Mouse (Mus musculus) E14TG2a.4 (cell line): ENCODE measurements around the gene Josd1.

Experiments
- H3K27me3 ChIP-seq: 2 replicates; pipeline ENCODE4 v1.6.1; 2014; ENCODE audit warnings: low read length, control low read depth; ENCODE audit not compliant: insufficient read depth
- H3K36me3 ChIP-seq: 2 replicates; pipeline ENCODE4 v1.6.1; 2014; ENCODE audit warnings: low read length, control low read depth; ENCODE audit not compliant: insufficient read depth
- H3K4me1 ChIP-seq: replicated peaks from 2 replicates; pipeline ENCODE4 v1.6.1; 2014; ENCODE audit warnings: low read depth, low read length, control low read depth
- H3K4me3 ChIP-seq: replicated peaks from 2 replicates; pipeline ENCODE4 v1.5.1; 2014; ENCODE audit warnings: mild to moderate bottlenecking, low read length
- H3K9me3 ChIP-seq: 2 replicates; pipeline ENCODE4 v1.6.1; 2014; ENCODE audit warnings: low read length, control low read depth
- CTCF ChIP-seq: conservative IDR thresholded peaks from 2 replicates; pipeline ENCODE4 v1.5.1; 2014; ENCODE audit warnings: low read length
- NANOG ChIP-seq: IDR thresholded peaks from 2 replicates; pipeline ENCODE4 v1.6.1; 2014; ENCODE audit warnings: borderline replicate concordance, low read length, mixed read lengths
- POU5F1 ChIP-seq: IDR thresholded peaks from 2 replicates; pipeline ENCODE4 v1.6.1; 2014; ENCODE audit warnings: low read length, borderline replicate concordance

Josd1 gene

GRCm38 (mm10) chr15:79690426-79691022 is 2.8 kb upstream of the Josd1 start, which contains the start of gene Gtpbp1:
Gtpbp1 (plus strand) TSS chr15:79690845.
- no peaks in the 10 kb centered on the region for H3K9me3 ChIP-seq
- H3K4me3 ChIP-seq, result peak within 1 kb of the TSS; percentile 98
- no peak for TF ChIP-seq CTCF
- no peak for TF ChIP-seq POU5F1
- TF ChIP-seq NANOG, result no peak
- H3K36me3 ChIP-seq, result peaks cover 39% of the 10 kb centered on the region
- peaks cover 70% of the 10 kb centered on the region for H3K4me1 ChIP-seq
- H3K27me3 ChIP-seq, result no peaks in the 10 kb centered on the region

DNA sequence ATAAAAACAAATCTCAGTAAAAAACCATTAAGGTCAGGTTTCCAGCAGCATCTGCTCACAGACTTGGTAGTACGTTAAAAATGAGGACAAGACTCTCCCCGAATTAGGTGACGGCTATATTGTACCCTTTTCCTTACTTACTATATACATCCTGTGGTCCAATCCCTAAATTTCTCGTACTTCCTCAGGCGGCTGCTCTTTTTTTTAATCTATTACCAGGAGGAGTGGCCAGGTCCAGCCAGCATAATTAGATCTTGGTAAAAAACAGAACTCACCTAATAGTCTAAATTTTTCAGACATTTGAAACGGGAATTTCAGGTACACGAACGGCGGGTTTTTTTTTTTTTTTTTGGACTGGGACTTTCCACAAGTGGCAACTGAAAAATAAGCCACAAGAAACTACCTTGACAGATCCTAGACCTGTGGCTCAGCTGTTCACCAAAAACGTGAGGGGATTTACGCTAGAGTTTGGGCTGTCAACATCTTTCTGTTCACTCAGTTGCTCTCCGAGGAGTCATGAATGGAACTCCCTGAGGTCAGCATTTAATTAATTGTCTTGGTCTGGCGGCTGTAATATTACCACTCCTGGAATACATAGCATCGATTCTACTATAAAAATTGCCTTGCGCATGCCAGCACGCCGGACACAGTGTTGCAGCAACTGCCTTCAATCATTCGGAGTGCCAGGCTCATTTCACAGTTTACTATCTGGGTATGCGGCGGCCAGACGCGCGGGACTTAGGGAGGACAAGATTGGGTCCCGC is 2.1 kb upstream of the Josd1 start:
- Histone ChIP-seq H3K36me3 (peaks cover 39% of the 10 kb centered on the region), H3K4me3 (peak overlapping the region; percentile 71), H3K27me3 (no peaks in the 10 kb centered on the region), H3K4me1 (peaks cover 70% of the 10 kb centered on the region), H3K9me3 (no peaks in the 10 kb centered on the region)
- no peak for TF ChIP-seq NANOG
- no peak for TF ChIP-seq CTCF
- TF ChIP-seq POU5F1, result no peak

- Histone ChIP-seq H3K9me3 (no peaks in the 10 kb centered on the region), H3K27me3 (no peaks in the 10 kb centered on the region), H3K4me1 (peaks cover 72% of the 10 kb centered on the region), H3K4me3 (peak overlapping the region; percentile 93), H3K36me3 (peaks cover 40% of the 10 kb centered on the region)
- no peak for TF ChIP-seq POU5F1
- no peak for TF ChIP-seq CTCF
- TF ChIP-seq NANOG, result no peak
Observed at GRCm38 (mm10) chr15:79688268-79688956, 693 bp upstream of the Josd1 start.

DNA sequence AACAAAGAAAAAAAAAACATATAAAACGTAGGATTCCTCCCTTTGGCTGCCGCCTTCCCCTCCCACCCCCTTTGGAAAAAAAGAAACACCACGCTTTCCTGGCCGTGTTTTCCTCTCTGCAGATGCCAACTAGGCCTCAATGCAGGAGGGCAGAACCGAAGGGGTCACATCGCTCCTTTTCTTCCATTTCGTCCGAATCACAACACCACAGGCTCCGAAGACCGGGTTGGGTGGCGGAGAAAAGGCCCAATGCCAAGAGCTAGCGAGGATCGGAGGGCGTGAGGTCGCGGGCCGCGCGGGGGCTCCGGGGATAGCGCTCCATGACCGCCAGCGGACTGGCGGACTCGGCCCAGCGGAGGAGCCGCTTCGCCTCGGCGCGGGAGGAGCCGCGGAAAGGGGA is 544 bp downstream of the Josd1 start:
- H3K27me3 ChIP-seq, result no peaks in the 10 kb centered on the region
- H3K36me3 ChIP-seq, result peaks cover 43% of the 10 kb centered on the region
- peaks cover 74% of the 10 kb centered on the region for H3K4me1 ChIP-seq
- H3K4me3 ChIP-seq, result peak overlapping the region; percentile 93
- TF ChIP-seq NANOG (no peak), POU5F1 (no peak)
- H3K9me3 ChIP-seq, result no peaks in the 10 kb centered on the region

DNA sequence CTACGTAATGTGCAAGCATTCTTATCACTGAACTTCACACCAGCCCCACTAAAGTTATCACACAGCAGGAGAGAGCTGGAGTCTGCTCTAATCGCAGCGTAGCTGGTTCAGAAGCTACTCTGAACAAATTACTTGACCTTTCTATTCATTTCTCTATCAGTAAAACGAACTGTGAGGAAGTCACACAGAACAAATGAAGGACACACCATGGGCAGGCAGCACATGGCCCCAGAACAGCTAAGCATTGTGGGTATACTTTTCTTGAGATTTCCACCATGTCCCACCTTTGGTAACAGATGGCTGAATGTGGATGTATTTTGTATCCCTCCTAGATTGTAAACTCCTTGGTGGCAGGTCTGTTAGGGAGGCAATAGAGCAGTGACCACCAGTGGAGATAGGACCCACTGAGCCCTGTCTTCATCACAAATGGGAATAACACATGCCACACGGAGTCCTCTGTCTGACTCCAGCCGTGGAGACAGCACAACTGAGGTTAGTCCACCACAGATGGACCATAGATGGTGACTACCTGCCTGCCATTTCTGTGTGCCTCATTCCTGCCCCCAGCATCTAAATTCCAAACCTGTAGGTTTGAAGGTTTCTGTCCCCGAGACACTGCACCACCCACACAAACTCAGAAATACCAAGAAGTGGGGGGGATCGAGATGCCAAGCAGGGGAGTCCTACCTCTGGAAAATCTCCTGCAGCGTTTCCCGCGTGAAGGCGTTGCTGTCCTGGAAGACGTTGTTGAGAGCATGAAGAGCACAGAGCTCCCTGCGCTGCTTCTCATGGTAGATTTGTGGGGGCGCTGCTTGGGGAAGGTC is 1.5 kb downstream of the Josd1 start:
- Histone ChIP-seq H3K36me3 (peaks cover 46% of the 10 kb centered on the region), H3K27me3 (no peaks in the 10 kb centered on the region), H3K4me3 (peak overlapping the region; percentile 93), H3K4me1 (peaks cover 75% of the 10 kb centered on the region), H3K9me3 (no peaks in the 10 kb centered on the region)
- TF ChIP-seq NANOG (no peak), POU5F1 (no peak), CTCF (no peak)

GRCm38 (mm10) chr15:79685141-79685641 is 2.5 kb downstream of the Josd1 start:
- Histone ChIP-seq H3K9me3 (no peaks in the 10 kb centered on the region), H3K4me1 (peaks cover 86% of the 10 kb centered on the region), H3K4me3 (peak overlapping the region; percentile 10; the same call in 1 of the 2 replicates), H3K36me3 (peaks cover 55% of the 10 kb centered on the region), H3K27me3 (no peaks in the 10 kb centered on the region)
- TF ChIP-seq POU5F1 (no peak), NANOG (no peak), CTCF (no peak)

DNA sequence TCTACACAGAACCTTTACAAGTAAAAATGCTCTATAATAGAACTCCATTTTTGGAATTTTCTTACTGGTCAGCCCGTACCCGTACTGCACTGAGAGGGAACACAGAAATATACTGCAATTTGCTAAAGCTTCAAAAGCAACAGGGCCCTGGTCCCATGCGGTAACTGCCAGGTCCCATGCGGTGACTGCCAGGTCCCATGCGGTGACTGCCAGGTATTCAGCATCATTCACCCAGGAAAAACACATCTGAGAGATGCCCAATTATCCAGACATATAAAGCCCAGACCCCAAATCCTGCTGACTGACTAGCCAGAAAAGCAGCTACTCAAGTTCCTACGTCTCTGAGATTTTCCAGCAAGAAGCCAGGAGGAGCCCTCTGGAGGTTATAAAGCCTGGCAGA is 3.1 kb downstream of the Josd1 start:
- H3K4me1 ChIP-seq, result peaks cover 83% of the 10 kb centered on the region
- TF ChIP-seq NANOG (no peak), CTCF (no peak), POU5F1 (no peak)
- no peaks in the 10 kb centered on the region for H3K27me3 ChIP-seq
- peak overlapping the region; percentile 10; the same call in 1 of the 2 replicates for H3K4me3 ChIP-seq
- H3K36me3 ChIP-seq, result peaks cover 58% of the 10 kb centered on the region
- no peaks in the 10 kb centered on the region for H3K9me3 ChIP-seq
